Mouse (Mus musculus) hindbrain, embryonic 12.5 days (tissue): Measurements from ENCODE around the gene Oxsr1. TPM values are rescaled to one million over a fixed set of nuclear protein-coding genes. Genes with fewer than 3 reads are reported as not detected.

Experiments
- ATAC-seq: fragments of 200-750 bp; cut with Nextera tagmentation; 2 replicates; pipeline ENCODE4 v1.8.0; 2017; ENCODE audit warnings: moderate TSS enrichment; ENCODE audit not compliant: low FRiP score
- H3K27ac ChIP-seq: fragments of 300-500 bp; sonication (generic); 2 replicates; pipeline ENCODE4 v1.5.1; 2016; ENCODE audit warnings: mild to moderate bottlenecking
- H3K27me3 ChIP-seq: fragments of 300-500 bp; sonication (generic); 2 replicates; pipeline ENCODE4 v1.6.1; 2016; ENCODE audit warnings: mild to moderate bottlenecking
- H3K36me3 ChIP-seq: fragments of 300-500 bp; sonication (generic); 2 replicates; pipeline ENCODE4 v1.6.1; 2016; ENCODE audit warnings: mild to moderate bottlenecking
- H3K4me1 ChIP-seq: fragments of 300-500 bp; sonication (generic); 2 replicates; pipeline ENCODE4 v1.6.1; 2016
- H3K4me2 ChIP-seq: fragments of 300-500 bp; sonication (generic); replicated peaks from 2 replicates; pipeline ENCODE4 v1.6.1; 2016; ENCODE audit warnings: mild to moderate bottlenecking
- H3K4me3 ChIP-seq: fragments of 300-500 bp; sonication (generic); 2 replicates; pipeline ENCODE4 v1.5.1; 2016; ENCODE audit warnings: mild to moderate bottlenecking
- H3K9ac ChIP-seq: fragments of 300-500 bp; sonication (generic); 2 replicates; pipeline ENCODE4 v1.6.1; 2016; ENCODE audit warnings: mild to moderate bottlenecking, moderate library complexity
- H3K9me3 ChIP-seq: fragments of 300-500 bp; sonication (generic); replicated peaks from 2 replicates; pipeline ENCODE4 v1.6.1; 2016; ENCODE audit warnings: mild to moderate bottlenecking
- WGBS: fragments of 180-500 bp; shearing (Covaris S2); methylation state at CpG from one replicate; pipeline ENCODE4 v1.1.7; 2016; 5-methylcytosine and 5-hydroxymethylcytosine counted together
- polyA plus RNA-seq: library from polyadenylated mRNA; unstranded; fragments of >200 nt; fragmentation: Nextera tagmentation; extraction: Ambion mirVana; gene quantifications from 2 replicates; pipeline ENCODE4 v1.2.1, GENCODE M21; 2016

Oxsr1 gene
- polyA plus RNA-seq, 1 experiment from 2014 or later: 19.6 TPM

- 92% methylated on average over 4 of the region's 4 CpGs for WGBS
- Histone ChIP-seq H3K4me1 (no peaks in the 10 kb centered on the region), H3K27me3 (no peaks in the 10 kb centered on the region), H3K27ac (no peak overlapping the region), H3K36me3 (peaks cover 42% of the 10 kb centered on the region), H3K9ac (no peak overlapping the region), H3K4me2 (no peak overlapping the region), H3K4me3 (no peak overlapping the region), H3K9me3 (no peaks in the 10 kb centered on the region)
- no peak for ATAC-seq
Measured at GRCm38 (mm10) chr9:119263067-119263466, 59.2 kb downstream of the Oxsr1 start.

- no peak overlapping the region for H3K27ac ChIP-seq
Measured at GRCm38 (mm10) chr9:119260825-119261224, 61.4 kb downstream of the Oxsr1 start.

GRCm38 (mm10) chr9:119258785-119259184 is 63.4 kb downstream of the Oxsr1 start:
- H3K4me2 ChIP-seq: no peak overlapping the region
- H3K36me3 ChIP-seq: peaks cover 48% of the 10 kb centered on the region
- no peaks in the 10 kb centered on the region for H3K27me3 ChIP-seq
- H3K4me1 ChIP-seq: no peaks in the 10 kb centered on the region
- H3K4me3 ChIP-seq: no peak overlapping the region
- H3K27ac ChIP-seq: no peak overlapping the region
- 95% methylated on average over 2 of the region's 2 CpGs for WGBS
- no peak for ATAC-seq
- no peak overlapping the region for H3K9ac ChIP-seq
- H3K9me3 ChIP-seq: no peaks in the 10 kb centered on the region

More at GRCm38 (mm10) chr9:119260825-119261224, 61.4 kb downstream of the Oxsr1 start:
- H3K9me3 ChIP-seq: no peaks in the 10 kb centered on the region
- WGBS: 99% methylated on average over 2 of the region's 2 CpGs
- no peak for ATAC-seq
- no peaks in the 10 kb centered on the region for H3K27me3 ChIP-seq
- H3K4me2 ChIP-seq: no peak overlapping the region
- no peaks in the 10 kb centered on the region for H3K4me1 ChIP-seq
- H3K9ac ChIP-seq: no peak overlapping the region
- H3K4me3 ChIP-seq: no peak overlapping the region
- peaks cover 42% of the 10 kb centered on the region for H3K36me3 ChIP-seq

- WGBS: 83% methylated on average over 5 of the region's 5 CpGs
- H3K4me2 ChIP-seq: no peak overlapping the region
- no peaks in the 10 kb centered on the region for H3K9me3 ChIP-seq
- no peaks in the 10 kb centered on the region for H3K27me3 ChIP-seq
- no peak overlapping the region for H3K9ac ChIP-seq
- no peak for ATAC-seq
- no peak overlapping the region for H3K27ac ChIP-seq
- peaks cover 51% of the 10 kb centered on the region for H3K36me3 ChIP-seq
- H3K4me3 ChIP-seq: no peak overlapping the region
- no peaks in the 10 kb centered on the region for H3K4me1 ChIP-seq
Measured at GRCm38 (mm10) chr9:119258128-119258527, 64.1 kb downstream of the Oxsr1 start.

GRCm38 (mm10) chr9:119256161-119256560 is 66.1 kb downstream of the Oxsr1 start:
- Histone ChIP-seq H3K36me3 (peaks cover 54% of the 10 kb centered on the region), H3K4me2 (no peak overlapping the region), H3K27ac (no peak overlapping the region), H3K4me3 (no peak overlapping the region), H3K9me3 (no peaks in the 10 kb centered on the region), H3K4me1 (no peaks in the 10 kb centered on the region), H3K9ac (no peak overlapping the region), H3K27me3 (no peaks in the 10 kb centered on the region)
- ATAC-seq: no peak
- WGBS: 97% methylated on average over 12 of the region's 12 CpGs

- Histone ChIP-seq H3K4me2 (no peak overlapping the region), H3K27me3 (no peaks in the 10 kb centered on the region), H3K36me3 (peaks cover 63% of the 10 kb centered on the region), H3K9ac (no peak overlapping the region), H3K9me3 (no peaks in the 10 kb centered on the region), H3K4me1 (no peaks in the 10 kb centered on the region), H3K27ac (no peak overlapping the region), H3K4me3 (no peak overlapping the region)
- ATAC-seq: no peak
- 91% methylated on average over 1 of the region's 1 CpGs for WGBS
Measured at GRCm38 (mm10) chr9:119255096-119255495, 67.1 kb downstream of the Oxsr1 start.

GRCm38 (mm10) chr9:119254187-119254586 is 68.0 kb downstream of the Oxsr1 start:
- H3K4me2 ChIP-seq: no peak overlapping the region
- H3K9ac ChIP-seq: no peak overlapping the region
- H3K27ac ChIP-seq: no peak overlapping the region
- H3K4me3 ChIP-seq: no peak overlapping the region
- H3K9me3 ChIP-seq: no peaks in the 10 kb centered on the region
- ATAC-seq: no peak
- no peaks in the 10 kb centered on the region for H3K27me3 ChIP-seq
- H3K36me3 ChIP-seq: peaks cover 63% of the 10 kb centered on the region
- 82% methylated on average over 2 of the region's 2 CpGs for WGBS
- no peaks in the 10 kb centered on the region for H3K4me1 ChIP-seq

- 88% methylated on average over 5 of the region's 5 CpGs for WGBS
- H3K9ac ChIP-seq: no peak overlapping the region
- H3K27me3 ChIP-seq: no peaks in the 10 kb centered on the region
- H3K9me3 ChIP-seq: no peaks in the 10 kb centered on the region
- no peaks in the 10 kb centered on the region for H3K4me1 ChIP-seq
- no peak overlapping the region for H3K27ac ChIP-seq
- no peak for ATAC-seq
- no peak overlapping the region for H3K4me2 ChIP-seq
- peaks cover 48% of the 10 kb centered on the region for H3K36me3 ChIP-seq
- no peak overlapping the region for H3K4me3 ChIP-seq
Measured at GRCm38 (mm10) chr9:119247996-119248395, 74.2 kb downstream of the Oxsr1 start.

- H3K9me3 ChIP-seq: no peaks in the 10 kb centered on the region
- 92% methylated on average over 5 of the region's 5 CpGs for WGBS
- no peaks in the 10 kb centered on the region for H3K4me1 ChIP-seq
- H3K9ac ChIP-seq: no peak overlapping the region
- no peak for ATAC-seq
- H3K27ac ChIP-seq: no peak overlapping the region
- no peaks in the 10 kb centered on the region for H3K27me3 ChIP-seq
- H3K4me2 ChIP-seq: no peak overlapping the region
- no peak overlapping the region for H3K4me3 ChIP-seq
- H3K36me3 ChIP-seq: peaks cover 59% of the 10 kb centered on the region
Measured at GRCm38 (mm10) chr9:119246826-119247225, 75.4 kb downstream of the Oxsr1 start.

- Histone ChIP-seq H3K4me1 (no peaks in the 10 kb centered on the region), H3K4me3 (no peak overlapping the region), H3K27ac (no peak overlapping the region), H3K4me2 (no peak overlapping the region), H3K36me3 (peaks cover 63% of the 10 kb centered on the region), H3K9me3 (no peaks in the 10 kb centered on the region), H3K27me3 (no peaks in the 10 kb centered on the region), H3K9ac (no peak overlapping the region)
- 89% methylated on average over 3 of the region's 3 CpGs for WGBS
- ATAC-seq: no peak
Measured at GRCm38 (mm10) chr9:119243981-119244380, 78.2 kb downstream of the Oxsr1 start.

- no peaks in the 10 kb centered on the region for H3K9me3 ChIP-seq
- H3K27me3 ChIP-seq: no peaks in the 10 kb centered on the region
- H3K36me3 ChIP-seq: peaks cover 54% of the 10 kb centered on the region
- H3K9ac ChIP-seq: no peak overlapping the region
- H3K4me2 ChIP-seq: no peak overlapping the region
- WGBS: 92% methylated on average over 11 of the region's 11 CpGs
- no peak for ATAC-seq
- no peak overlapping the region for H3K4me3 ChIP-seq
- no peak overlapping the region for H3K27ac ChIP-seq
- no peaks in the 10 kb centered on the region for H3K4me1 ChIP-seq
Measured at GRCm38 (mm10) chr9:119241169-119241865, 80.9 kb downstream of the Oxsr1 start.

- H3K27me3 ChIP-seq: no peaks in the 10 kb centered on the region
- no peaks in the 10 kb centered on the region for H3K9me3 ChIP-seq
- no peak overlapping the region for H3K4me3 ChIP-seq
- no peak overlapping the region for H3K4me2 ChIP-seq
- no peak overlapping the region for H3K27ac ChIP-seq
- no peak for ATAC-seq
- peaks cover 48% of the 10 kb centered on the region for H3K36me3 ChIP-seq
- no peak overlapping the region for H3K9ac ChIP-seq
- no peaks in the 10 kb centered on the region for H3K4me1 ChIP-seq
- WGBS: 88% methylated on average over 10 of the region's 10 CpGs
Measured at GRCm38 (mm10) chr9:119240286-119240997, 81.8 kb downstream of the Oxsr1 start.

- Histone ChIP-seq H3K9me3 (no peaks in the 10 kb centered on the region), H3K36me3 (peaks cover 43% of the 10 kb centered on the region), H3K27ac (no peak overlapping the region), H3K4me3 (no peak overlapping the region), H3K9ac (no peak overlapping the region), H3K4me2 (no peak overlapping the region), H3K4me1 (no peaks in the 10 kb centered on the region), H3K27me3 (no peaks in the 10 kb centered on the region)
- 93% methylated on average over 3 of the region's 3 CpGs for WGBS
- no peak for ATAC-seq
Measured at GRCm38 (mm10) chr9:119239274-119239673, 83.0 kb downstream of the Oxsr1 start.
